Mouse (Mus musculus) neural tube, embryonic 11.5 days (tissue): ENCODE results near the gene Tex11. TPM values are rescaled to one million over a fixed set of nuclear protein-coding genes. Genes with fewer than 3 reads are reported as not detected.
"Not testable (repeated sequence)": the region's sequence is repeated elsewhere in the genome, so short reads cannot be mapped to it uniquely, and the experiment has no call there.

Experiments used
- ATAC-seq: fragments of 200-750 bp; cut with Nextera tagmentation; 2 replicates; pipeline ENCODE4 v1.8.0; 2017; ENCODE audit warnings: moderate number of reproducible peaks, mild to moderate bottlenecking, moderate TSS enrichment, moderate library complexity; ENCODE audit not compliant: insufficient read depth, low FRiP score, low TSS enrichment
- DNase-seq: peaks from one replicate; pipeline ENCODE4 v3.0.0-alpha.2; 2015; ENCODE audit warnings: low spot score
- H3K27ac ChIP-seq: fragments of 300-500 bp; sonication (generic); 2 replicates; pipeline ENCODE4 v1.5.1; 2014; ENCODE audit warnings: low read depth, mild to moderate bottlenecking, low read length
- H3K27me3 ChIP-seq: fragments of 300-500 bp; sonication (generic); 2 replicates; pipeline ENCODE4 v1.6.1; 2014; ENCODE audit warnings: mild to moderate bottlenecking, low read length, mixed read lengths; ENCODE audit not compliant: control insufficient read depth, insufficient read depth
- H3K36me3 ChIP-seq: fragments of 300-500 bp; sonication (generic); 2 replicates; pipeline ENCODE4 v1.6.1; 2014; ENCODE audit warnings: mild to moderate bottlenecking, low read length, moderate library complexity, mixed read lengths; ENCODE audit not compliant: control insufficient read depth, insufficient read depth
- H3K4me1 ChIP-seq: fragments of 300-500 bp; sonication (generic); 2 replicates; pipeline ENCODE4 v1.6.1; 2014; ENCODE audit warnings: low read length, mixed read lengths; ENCODE audit not compliant: control insufficient read depth, insufficient read depth
- H3K4me2 ChIP-seq: fragments of 300-500 bp; sonication (generic); 2 replicates; pipeline ENCODE4 v1.6.1; 2014; ENCODE audit warnings: low read depth, mild to moderate bottlenecking, moderate library complexity
- H3K4me3 ChIP-seq: fragments of 300-500 bp; sonication (generic); 2 replicates; pipeline ENCODE4 v1.5.1; 2014; ENCODE audit warnings: low read depth, low read length
- H3K9ac ChIP-seq: fragments of 300-500 bp; sonication (generic); 2 replicates; pipeline ENCODE4 v1.6.1; 2014; ENCODE audit warnings: mild to moderate bottlenecking, low read length
- H3K9me3 ChIP-seq: fragments of 300-500 bp; sonication (generic); 2 replicates; pipeline ENCODE4 v1.6.1; 2016; ENCODE audit warnings: low read length; ENCODE audit not compliant: control insufficient read depth
- WGBS: fragments of 180-500 bp; shearing (Covaris S2); extraction: QIAGEN DNeasy Blood & Tissue Kit; methylation state at CpG from one replicate; pipeline ENCODE4 v1.1.7; 2014; 5-methylcytosine and 5-hydroxymethylcytosine counted together
- polyA plus RNA-seq: library from polyadenylated mRNA; unstranded; fragments of >200 nt; fragmentation: Nextera tagmentation; extraction: Ambion mirVana; gene quantifications from 2 replicates; pipeline ENCODE4 v1.2.1, GENCODE M21; 2014

Tex11 gene
- not detected in 2 replicates for polyA plus RNA-seq

- no peak within 1 kb of the TSS for H3K27ac ChIP-seq
- H3K36me3 ChIP-seq: no peaks in the 10 kb centered on the region
- WGBS: 89% methylated on average over 31 of the region's 31 CpGs
- H3K4me3 ChIP-seq: no peak within 1 kb of the TSS
- H3K27me3 ChIP-seq: no peaks in the 10 kb centered on the region
- H3K4me1 ChIP-seq: no peaks in the 10 kb centered on the region
- DNase-seq: no peak
- ATAC-seq: no peak
- no peak within 1 kb of the TSS for H3K4me2 ChIP-seq
- no peaks in the 10 kb centered on the region for H3K9me3 ChIP-seq
- no peak within 1 kb of the TSS for H3K9ac ChIP-seq
Observed at GRCm38 (mm10) chrX:101059541-101059940, at the start of gene Tex11. TSS of gene Tex11 (minus strand) at chrX:101059667.

GRCm38 (mm10) chrX:101085920-101086319 is 26.5 kb upstream of the Tex11 start, which contains the start of gene Slc7a3:
TSS of gene Slc7a3 (minus strand) at chrX:101086020.
- ATAC-seq: no peak
- Histone ChIP-seq H3K27me3 (no peaks in the 10 kb centered on the region), H3K27ac (no peak within 1 kb of the TSS), H3K4me2 (peak within 1 kb of the TSS; percentile 52), H3K4me3 (peak within 1 kb of the TSS; percentile 22), H3K4me1 (no peaks in the 10 kb centered on the region), H3K9me3 (no peaks in the 10 kb centered on the region), H3K36me3 (no peaks in the 10 kb centered on the region), H3K9ac (no peak within 1 kb of the TSS)
- WGBS: 32% methylated on average over 11 of the region's 11 CpGs
- DNase-seq: no peak

GRCm38 (mm10) chrX:101085211-101085610 is 25.7 kb upstream of the Tex11 start:
- H3K27me3 ChIP-seq, H3K9me3 ChIP-seq, ATAC-seq, H3K4me1 ChIP-seq, H3K27ac ChIP-seq, H3K36me3 ChIP-seq, H3K9ac ChIP-seq, DNase-seq: not testable (repeated sequence)
- Histone ChIP-seq H3K4me2 (peak overlapping the region; percentile 52), H3K4me3 (peak overlapping the region; percentile 22)
- 33% methylated on average over 7 of the region's 9 CpGs for WGBS

- ATAC-seq: no peak
- no peaks in the 10 kb centered on the region for H3K4me1 ChIP-seq
- H3K9me3 ChIP-seq: no peaks in the 10 kb centered on the region
- H3K27ac ChIP-seq: no peak overlapping the region
- WGBS: 50% methylated on average over 2 of the region's 2 CpGs
- DNase-seq: no peak
- no peak overlapping the region for H3K4me3 ChIP-seq
- H3K36me3 ChIP-seq: no peaks in the 10 kb centered on the region
- no peaks in the 10 kb centered on the region for H3K27me3 ChIP-seq
- H3K9ac ChIP-seq: no peak overlapping the region
- H3K4me2 ChIP-seq: no peak overlapping the region
Observed at GRCm38 (mm10) chrX:101084192-101084591, 24.7 kb upstream of the Tex11 start.

GRCm38 (mm10) chrX:101065245-101065644 is 5.8 kb upstream of the Tex11 start:
- H3K27me3 ChIP-seq: no peaks in the 10 kb centered on the region
- DNase-seq (no peak), ATAC-seq (no peak)
- H3K9ac ChIP-seq: no peak overlapping the region
- no peak overlapping the region for H3K4me2 ChIP-seq
- no peaks in the 10 kb centered on the region for H3K36me3 ChIP-seq
- WGBS: 69% methylated on average over 1 of the region's 1 CpGs
- no peaks in the 10 kb centered on the region for H3K4me1 ChIP-seq
- no peak overlapping the region for H3K4me3 ChIP-seq
- H3K27ac ChIP-seq: no peak overlapping the region
- H3K9me3 ChIP-seq: no peaks in the 10 kb centered on the region

- no peaks in the 10 kb centered on the region for H3K4me1 ChIP-seq
- H3K9me3 ChIP-seq: no peaks in the 10 kb centered on the region
- no peak for DNase-seq
- no peaks in the 10 kb centered on the region for H3K36me3 ChIP-seq
- H3K4me3 ChIP-seq: no peak overlapping the region
- no peak overlapping the region for H3K4me2 ChIP-seq
- no peak overlapping the region for H3K9ac ChIP-seq
- no peak for ATAC-seq
- H3K27me3 ChIP-seq: no peaks in the 10 kb centered on the region
- no peak overlapping the region for H3K27ac ChIP-seq
- WGBS: 88% methylated on average over 2 of the region's 2 CpGs
Observed at GRCm38 (mm10) chrX:101063503-101063902, 4.0 kb upstream of the Tex11 start.

- DNase-seq: no peak
Observed at GRCm38 (mm10) chrX:100943640-100944039, 115.8 kb downstream of the Tex11 start.

GRCm38 (mm10) chrX:100839211-100839610 is 220.3 kb downstream of the Tex11 start:
- Histone ChIP-seq H3K9me3 (no peaks in the 10 kb centered on the region), H3K4me3 (no peak overlapping the region), H3K4me2 (no peak overlapping the region), H3K4me1 (no peaks in the 10 kb centered on the region), H3K9ac (no peak overlapping the region), H3K27me3 (no peaks in the 10 kb centered on the region), H3K36me3 (no peaks in the 10 kb centered on the region), H3K27ac (no peak overlapping the region)
- ATAC-seq (no peak), DNase-seq (no peak)

More at GRCm38 (mm10) chrX:100943640-100944039, 115.8 kb downstream of the Tex11 start:
- Histone ChIP-seq H3K27ac (no peak overlapping the region), H3K27me3 (no peaks in the 10 kb centered on the region), H3K9me3 (no peaks in the 10 kb centered on the region), H3K9ac (no peak overlapping the region), H3K4me2 (no peak overlapping the region), H3K36me3 (no peaks in the 10 kb centered on the region), H3K4me1 (no peaks in the 10 kb centered on the region), H3K4me3 (no peak overlapping the region)
- ATAC-seq: no peak
- WGBS: 56% methylated on average over 2 of the region's 2 CpGs

- 79% methylated on average over 2 of the region's 2 CpGs for WGBS
- Histone ChIP-seq H3K27ac (no peak overlapping the region), H3K9me3 (no peaks in the 10 kb centered on the region), H3K4me1 (no peaks in the 10 kb centered on the region), H3K4me2 (no peak overlapping the region), H3K9ac (no peak overlapping the region), H3K4me3 (no peak overlapping the region), H3K36me3 (no peaks in the 10 kb centered on the region), H3K27me3 (no peaks in the 10 kb centered on the region)
- ATAC-seq (no peak), DNase-seq (no peak)
Observed at GRCm38 (mm10) chrX:100832806-100833205, 226.7 kb downstream of the Tex11 start.
